Mouse (Mus musculus) bone marrow, adult 2 months (tissue): ENCODE measurements around the gene Tpt1. TPM values are rescaled to one million over a fixed set of nuclear protein-coding genes. Genes with fewer than 3 reads are reported as not detected.

Experiments used
- H3K27ac ChIP-seq: fragments of 200-500 bp; 2 replicates; pipeline ENCODE4 v1.5.1; 2012; ENCODE audit warnings: low read depth, mild to moderate bottlenecking, control low read depth, inconsistent platforms, low read length; ENCODE audit not compliant: control insufficient read depth, poor library complexity, insufficient read depth
- H3K4me1 ChIP-seq: fragments of 200-500 bp; 2 replicates; pipeline ENCODE4 v1.6.1; 2011; ENCODE audit warnings: low read length; ENCODE audit not compliant: control insufficient read depth, insufficient read depth
- H3K4me3 ChIP-seq: fragments of 200-500 bp; replicated peaks from 2 replicates; pipeline ENCODE3; 2011; ENCODE audit warnings: mild to moderate bottlenecking, low read depth, low read length, control low read depth; ENCODE audit not compliant: control insufficient read depth
- CTCF ChIP-seq: fragments of 200-500 bp; IDR thresholded peaks from 2 replicates; pipeline ENCODE4 v1.5.1; 2011; ENCODE audit warnings: low read length, control low read depth; ENCODE audit not compliant: control insufficient read depth, insufficient read depth
- POLR2A ChIP-seq: fragments of 200-500 bp; IDR thresholded peaks from 2 replicates; pipeline ENCODE4 v1.6.1; 2011; ENCODE audit warnings: low read depth, mild to moderate bottlenecking, control low read depth, low read length, borderline replicate concordance; ENCODE audit not compliant: control insufficient read depth
- WGBS: fragments of 180-500 bp; shearing (Covaris S2); methylation state at CpG from one replicate; pipeline ENCODE4 v1.1.7; 2018; 5-methylcytosine and 5-hydroxymethylcytosine counted together
- polyA plus RNA-seq: library from polyadenylated mRNA; stranded (reverse); fragments of >200 nt; gene quantifications from 2 replicates; pipeline ENCODE4 v1.2.4, GENCODE M21; 2011; ENCODE audit warnings: low replicate concordance; ENCODE audit not compliant: missing spikeins, insufficient read depth, insufficient read length

The Tpt1 gene
- polyA plus RNA-seq, result 2,309 and 3,063 TPM in 2 replicates

DNA sequence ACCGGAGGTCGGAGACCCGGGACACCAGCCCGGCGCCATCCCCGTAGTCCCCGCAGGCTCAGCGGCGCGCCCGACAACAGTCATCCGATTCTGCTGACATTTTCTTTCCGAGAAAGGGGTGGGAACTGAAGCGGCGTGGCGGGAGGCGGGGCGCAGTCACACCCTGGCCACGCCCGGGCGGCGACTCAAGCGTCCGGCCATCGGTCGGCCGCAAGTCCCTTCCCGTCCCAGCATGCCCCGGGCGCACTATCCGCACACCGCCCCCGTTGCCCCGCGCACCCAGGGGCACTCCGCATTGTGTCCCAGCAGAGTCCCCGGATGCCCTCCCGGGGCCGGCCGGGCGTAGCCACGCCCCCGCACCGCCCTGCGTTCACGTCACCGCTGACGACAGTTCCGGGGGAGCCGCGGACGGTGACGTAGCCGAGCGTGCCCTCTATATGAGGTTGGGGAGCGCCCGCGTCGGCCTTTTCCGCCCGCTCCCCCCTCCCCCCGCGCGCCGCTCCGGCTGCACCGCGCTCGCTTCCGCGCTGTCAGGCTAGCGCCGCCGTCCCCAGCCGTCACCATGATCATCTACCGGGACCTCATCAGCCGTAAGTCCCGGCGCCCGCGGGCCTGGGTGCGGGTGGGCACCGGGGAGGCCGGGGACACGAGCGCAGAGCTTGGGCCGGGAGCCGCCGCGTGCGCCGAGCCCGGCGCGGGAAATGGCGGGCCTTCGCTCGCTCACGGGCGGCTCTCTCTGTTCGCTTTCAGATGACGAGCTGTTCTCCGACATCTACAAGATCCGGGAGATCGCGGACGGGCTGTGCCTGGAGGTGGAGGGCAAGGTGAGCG is at the start of gene Tpt1:
Gene Tpt1, plus strand, starts transcription at position 227 of the 831 bp plus-strand sequence.
- WGBS, result under 1% methylated on average over 103 of the region's 108 CpGs
- Histone ChIP-seq H3K4me1 (no peaks in the 10 kb centered on the region; the same call in 1 of the 2 replicates), H3K4me3 (peak within 1 kb of the TSS; percentile 88), H3K27ac (peak within 1 kb of the TSS; percentile 100)
- TF ChIP-seq CTCF (no peak), POLR2A (peak; percentile 95)

DNA sequence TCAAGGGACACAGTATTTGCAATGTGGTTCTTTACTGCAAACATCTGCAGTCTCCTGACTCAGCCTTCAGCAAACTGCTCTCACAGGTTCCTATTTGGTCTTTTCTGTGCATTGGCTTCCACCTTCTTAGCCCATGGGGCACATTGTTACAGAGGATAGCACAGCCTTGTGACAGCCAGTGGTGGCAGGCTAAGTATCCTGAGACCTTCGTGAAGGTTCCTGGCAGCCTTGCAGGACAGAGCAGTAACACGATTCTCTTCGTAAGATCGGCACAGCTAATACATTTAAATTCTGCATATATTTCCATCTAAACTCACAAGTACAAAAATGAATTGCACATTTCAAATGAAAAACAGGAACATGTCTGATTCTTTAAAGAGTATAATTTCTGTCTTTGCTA is 49.0 kb upstream of the Tpt1 start:
- TF ChIP-seq CTCF (no peak), POLR2A (no peak)
- WGBS, result 85% methylated on average over 4 of the region's 4 CpGs
- H3K27ac ChIP-seq, result no peak overlapping the region
- H3K4me3 ChIP-seq, result no peak overlapping the region
- no peaks in the 10 kb centered on the region for H3K4me1 ChIP-seq

DNA sequence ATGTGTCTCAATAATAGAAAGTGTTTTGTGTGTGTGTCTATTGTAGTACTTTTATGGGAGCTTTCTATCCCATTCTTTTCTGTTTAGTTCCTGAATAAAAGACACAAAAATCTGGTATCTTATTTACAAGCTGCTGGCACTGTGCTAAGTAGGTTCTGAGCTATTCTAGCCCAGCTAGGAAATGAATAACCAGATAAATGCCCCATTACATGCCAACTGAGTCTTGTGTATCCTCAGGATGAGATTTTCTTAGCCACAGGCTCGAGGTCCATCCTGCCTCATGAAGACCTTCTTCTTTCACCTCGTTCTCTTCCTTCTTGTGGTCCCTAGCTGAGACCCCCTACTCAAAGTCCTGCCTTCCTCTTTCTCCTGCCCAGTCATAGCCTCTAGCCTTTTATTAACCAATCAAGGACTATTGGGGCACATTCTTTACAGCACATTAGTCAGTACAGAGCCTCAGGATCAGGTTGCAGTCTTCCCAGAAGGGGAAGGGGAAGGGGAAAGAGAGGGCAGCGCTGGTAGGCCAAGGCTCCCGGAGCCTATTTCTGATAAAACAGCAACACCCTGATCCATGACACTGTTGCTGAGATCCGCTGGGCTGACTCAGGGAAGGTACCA is 47.0 kb upstream of the Tpt1 start:
- TF ChIP-seq CTCF, result no peak
- no peak for TF ChIP-seq POLR2A
- no peak overlapping the region for H3K4me3 ChIP-seq
- WGBS, result 69% methylated on average over 5 of the region's 5 CpGs
- no peaks in the 10 kb centered on the region for H3K4me1 ChIP-seq
- no peak overlapping the region for H3K27ac ChIP-seq

DNA sequence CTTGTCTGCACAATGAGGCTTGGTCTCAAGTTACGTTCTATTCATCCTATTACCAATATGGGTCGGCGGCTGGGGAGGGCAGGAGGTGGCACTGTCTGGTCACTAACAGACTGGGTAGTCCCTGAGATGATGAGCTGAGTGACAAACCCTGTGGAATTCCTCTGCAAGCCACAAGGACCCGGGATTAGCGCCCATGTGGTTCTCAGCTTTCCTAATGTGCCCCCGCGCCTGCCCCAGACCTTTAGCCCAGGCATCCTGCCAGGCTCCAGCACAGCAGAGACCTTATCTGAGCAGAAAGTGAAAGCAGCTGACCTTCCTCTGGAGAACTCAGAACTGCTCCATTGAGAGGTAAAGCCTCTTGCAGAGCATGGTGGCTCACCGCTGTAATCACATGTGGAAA is 37.1 kb upstream of the Tpt1 start:
- H3K4me1 ChIP-seq, result no peaks in the 10 kb centered on the region
- no peak overlapping the region for H3K4me3 ChIP-seq
- H3K27ac ChIP-seq, result no peak overlapping the region
- TF ChIP-seq POLR2A, result no peak
- no peak for TF ChIP-seq CTCF
- WGBS, result 45% methylated on average over 8 of the region's 8 CpGs

DNA sequence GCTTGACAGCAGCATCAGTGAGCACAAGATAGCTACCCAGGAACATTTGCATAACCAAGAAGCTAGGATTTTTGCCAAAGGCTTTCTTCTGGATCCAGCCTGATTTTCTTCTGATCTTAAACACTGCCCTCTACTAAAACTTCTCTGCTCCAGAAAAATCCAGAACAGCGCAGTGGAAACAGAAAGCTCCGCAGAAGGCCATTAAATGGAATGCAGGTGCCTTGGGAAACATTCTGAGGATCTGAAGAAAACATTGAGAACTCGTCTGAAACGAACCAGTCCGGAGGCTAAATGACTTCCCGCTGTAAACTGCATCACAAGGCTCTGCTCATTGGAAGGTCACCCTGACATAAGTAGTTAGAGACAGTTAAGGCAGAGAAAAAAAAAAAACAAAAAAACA is 35.0 kb upstream of the Tpt1 start:
- WGBS, result 88% methylated on average over 6 of the region's 6 CpGs
- TF ChIP-seq CTCF (no peak), POLR2A (no peak)
- no peaks in the 10 kb centered on the region for H3K4me1 ChIP-seq
- no peak overlapping the region for H3K4me3 ChIP-seq
- no peak overlapping the region for H3K27ac ChIP-seq

DNA sequence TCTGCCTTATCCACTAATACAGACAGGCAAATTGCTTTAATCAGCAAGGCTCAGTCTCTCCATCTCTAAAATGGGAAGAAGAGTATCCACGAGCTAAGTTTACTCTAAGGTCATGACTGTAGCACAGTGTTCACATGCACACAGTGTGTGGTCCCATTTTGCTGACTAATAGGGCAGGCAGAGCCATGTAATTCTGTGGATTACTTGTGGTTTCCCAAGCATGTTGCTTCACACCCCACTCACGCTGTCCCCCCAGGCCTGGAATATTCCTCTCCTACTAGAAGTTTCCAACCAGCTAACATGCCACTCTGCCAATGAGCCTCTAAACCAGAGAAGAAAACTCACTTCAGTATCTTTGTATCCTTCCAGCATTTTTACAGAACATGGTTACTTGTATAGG is 26.4 kb upstream of the Tpt1 start:
- Histone ChIP-seq H3K4me3 (no peak overlapping the region), H3K27ac (no peak overlapping the region), H3K4me1 (no peaks in the 10 kb centered on the region; the same call in 1 of the 2 replicates)
- TF ChIP-seq CTCF (no peak), POLR2A (no peak)
- 34% methylated on average over 2 of the region's 2 CpGs for WGBS

DNA sequence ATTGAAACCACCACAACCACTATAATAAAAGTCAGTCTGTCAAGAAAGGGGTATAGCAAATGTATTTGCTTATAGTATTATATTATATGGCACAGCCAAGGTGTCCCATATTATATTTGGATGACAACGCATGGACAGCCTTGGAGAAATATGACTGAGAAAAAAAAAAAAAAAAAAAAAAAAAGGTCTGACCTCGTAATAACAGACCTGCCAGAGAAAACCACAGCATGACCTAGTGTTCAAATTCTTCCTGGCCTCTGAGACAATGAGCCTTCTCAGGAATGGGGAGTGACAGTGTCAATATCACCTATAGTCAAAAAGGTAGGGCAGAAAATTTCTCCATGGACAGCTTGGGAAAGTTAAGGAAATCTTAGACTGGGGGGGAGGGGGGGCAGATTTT is 25.6 kb upstream of the Tpt1 start:
- Histone ChIP-seq H3K27ac (no peak overlapping the region), H3K4me3 (no peak overlapping the region), H3K4me1 (no peaks in the 10 kb centered on the region; the same call in 1 of the 2 replicates)
- no peak for TF ChIP-seq POLR2A
- no peak for TF ChIP-seq CTCF
- 34% methylated on average over 2 of the region's 2 CpGs for WGBS

DNA sequence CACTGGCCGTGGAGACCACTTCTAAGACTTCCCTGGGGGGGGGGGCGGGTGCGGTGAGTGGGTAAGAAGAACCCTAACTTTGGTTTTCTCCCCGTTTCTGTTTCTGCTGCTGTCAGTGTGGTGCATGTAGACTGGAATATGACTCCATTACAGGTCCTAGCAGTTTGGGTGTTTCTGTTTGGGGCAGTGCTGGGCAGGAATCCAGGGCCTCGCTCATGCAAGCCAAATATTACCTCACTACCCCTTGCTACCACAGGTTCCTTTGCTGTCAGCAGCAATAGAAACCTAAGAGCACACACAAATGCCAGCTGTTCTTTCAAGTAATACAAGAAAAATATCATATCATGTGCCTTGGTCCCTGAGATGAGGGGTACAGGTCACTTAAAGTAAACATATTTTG is 24.9 kb upstream of the Tpt1 start:
- TF ChIP-seq CTCF, result no peak
- no peak for TF ChIP-seq POLR2A
- WGBS, result 42% methylated on average over 5 of the region's 5 CpGs
- H3K4me3 ChIP-seq, result no peak overlapping the region
- no peak overlapping the region for H3K27ac ChIP-seq
- no peaks in the 10 kb centered on the region; the same call in 1 of the 2 replicates for H3K4me1 ChIP-seq
